Mouse (Mus musculus) CH12.LX (cell line): ENCODE measurements around the gene Mesd.

Experiments
- CHD2 ChIP-seq: IDR thresholded peaks from 2 replicates; pipeline ENCODE4 v1.6.1; 2011; ENCODE audit warnings: low read length, improper control_type of control experiment
- CTCF ChIP-seq, 2 experiments: IDR thresholded peaks in 1 of 2; conservative IDR thresholded peaks in 1 of 2; 2 replicates each; pipeline ENCODE4 v1.5.1; 2011 to 2012; ENCODE audit warnings: low read depth in 2 of 2, low read length in 2 of 2, improper control_type of control experiment in 1 of 2, inconsistent platforms in 1 of 2, mild to moderate bottlenecking in 1 of 2, moderate library complexity in 1 of 2
- ELF1 ChIP-seq: IDR thresholded peaks from 2 replicates; pipeline ENCODE4 v1.6.1; 2014; ENCODE audit warnings: low read depth, mild to moderate bottlenecking, inconsistent platforms, low read length, improper control_type of control experiment
- EP300 ChIP-seq: IDR thresholded peaks from 2 replicates; pipeline ENCODE4 v1.6.1; 2011; ENCODE audit warnings: low read length, improper control_type of control experiment
- JUN ChIP-seq: IDR thresholded peaks from 2 replicates; pipeline ENCODE4 v1.6.1; 2011; ENCODE audit warnings: low read depth, mild to moderate bottlenecking, low read length, improper control_type of control experiment, moderate library complexity; ENCODE audit not compliant: insufficient read depth
- MAX ChIP-seq: IDR thresholded peaks from 2 replicates; pipeline ENCODE4 v1.6.1; 2011; ENCODE audit warnings: low read length, improper control_type of control experiment
- MAZ ChIP-seq: IDR thresholded peaks from 2 replicates; pipeline ENCODE4 v1.6.1; 2012; ENCODE audit warnings: low read depth, mild to moderate bottlenecking, inconsistent platforms, low read length, improper control_type of control experiment, moderate library complexity
- MXI1 ChIP-seq: IDR thresholded peaks from 2 replicates; pipeline ENCODE4 v1.6.1; 2011; ENCODE audit warnings: mild to moderate bottlenecking, low read depth, low read length, improper control_type of control experiment
- NELFE ChIP-seq: IDR thresholded peaks from 2 replicates; pipeline ENCODE4 v1.6.1; 2011; ENCODE audit warnings: low read depth, low read length, improper control_type of control experiment
- POLR2A ChIP-seq: IDR thresholded peaks from 2 replicates; pipeline ENCODE4 v1.6.1; 2011; ENCODE audit warnings: low read depth, mild to moderate bottlenecking, improper control_type of control experiment, low read length
- SMC3 ChIP-seq: IDR thresholded peaks from 2 replicates; pipeline ENCODE4 v1.6.1; 2011; ENCODE audit warnings: low read depth, low read length, improper control_type of control experiment
- TBP ChIP-seq: conservative IDR thresholded peaks from 2 replicates; pipeline ENCODE4 v1.6.1; 2011; ENCODE audit warnings: low read depth, low read length, improper control_type of control experiment
- USF1 ChIP-seq: IDR thresholded peaks from 2 replicates; pipeline ENCODE4 v1.6.1; 2014; ENCODE audit warnings: low read depth, mild to moderate bottlenecking, inconsistent platforms, low read length, improper control_type of control experiment
- ZNF384 ChIP-seq: IDR thresholded peaks from 2 replicates; pipeline ENCODE4 v1.6.1; 2012; ENCODE audit warnings: low read depth, low read length, improper control_type of control experiment, inconsistent platforms

- TF ChIP-seq CTCF (conservative IDR thresholded peaks at IDR 0.05 in 1 of 2, IDR thresholded peaks at IDR 0.05 in 1 of 2; ENCODE audit: low read depth in 2 of 2, low read length in 2 of 2) (no peak), POLR2A (peak; percentile 68; the same call in 1 of the 2 replicates), CHD2 (no peak), TBP (peak; percentile 67; the same call in 1 of the 2 replicates), ZNF384 (no peak), MXI1 (peak; percentile 89), NELFE (peak; percentile 68), EP300 (no peak), JUN (no peak), ELF1 (peak; percentile 89), SMC3 (no peak), USF1 (no peak), MAX (peak; percentile 37; the same call in 1 of the 2 replicates), MAZ (peak; percentile 88)
Observed at GRCm38 (mm10) chr7:83884021-83884658, at the start of gene Mesd, which contains the start of gene Tlnrd1.
